ENCODE assay signal across 8 mouse cellular contexts in genomic region chr6:47757849-47758248, GRCm38 (mm10). TPM values are rescaled to one million over a fixed set of nuclear protein-coding genes. Genes with fewer than 3 reads are reported as not detected.
DNase-seq lines count a peak whose midpoint lies in the region; ATAC-seq and TF ChIP-seq lines count a peak whose summit lies in the region.
"Not testable (repeated sequence)": the region's sequence is repeated elsewhere in the genome, so short reads cannot be mapped to it uniquely, and the experiment has no call there.

No protein-coding gene starts in this region.

- DNase-seq in cerebellum, adult 9-11 months = peak; percentile 98
- peak; percentile 73 for DNase-seq in gastrocnemius, adult 18-20 months (ENCODE audit: low spot score)
- DNase-seq in hindbrain, embryonic 10.5 days (ENCODE audit: low spot score); limb, embryonic 14.5 days (ENCODE audit: low spot score): not testable (repeated sequence)
- peak; percentile 88 to 95 for DNase-seq in layer of hippocampus, adult 2 months (ENCODE audit: low spot score in 2 of 2)
- DNase-seq in right cerebral cortex, postnatal 36 days (ENCODE audit: low spot score in 2 of 2) = peak; percentile 47 to 76
- DNase-seq in urinary bladder, postnatal 14 days (ENCODE audit: low spot score) = peak; percentile 27

- not testable (repeated sequence) for H3K9ac ChIP-seq in limb, embryonic 14.5 days (ENCODE audit: low read depth, low read length, severe bottlenecking); midbrain, embryonic 12.5 days (replicated peaks)

- H3K9me3 ChIP-seq in hindbrain, embryonic 10.5 days; limb, embryonic 14.5 days (ENCODE audit: control insufficient read depth, low read length); midbrain, embryonic 12.5 days: not testable (repeated sequence)

- ATAC-seq in limb, embryonic 14.5 days (ENCODE audit: low FRiP score, low read depth); midbrain, embryonic 12.5 days (ENCODE audit: low FRiP score, low read depth): not testable (repeated sequence)

- not testable (repeated sequence) for H3K36me3 ChIP-seq in hindbrain, embryonic 10.5 days; limb, embryonic 14.5 days (ENCODE audit: control insufficient read depth, insufficient read depth, low read length); midbrain, embryonic 12.5 days

- TF ChIP-seq CTCF in layer of hippocampus, adult 2 months (conservative IDR thresholded peaks at IDR 0.05) = not testable (repeated sequence)

- H3K4me1 ChIP-seq in hindbrain, embryonic 10.5 days (replicated peaks); limb, embryonic 14.5 days (ENCODE audit: control insufficient read depth, insufficient read depth, low read length); midbrain, embryonic 12.5 days: not testable (repeated sequence)

- peak overlapping the region; percentile 40 for H3K4me3 ChIP-seq in hindbrain, embryonic 10.5 days
- H3K4me3 ChIP-seq in layer of hippocampus, adult 2 months; limb, embryonic 14.5 days (replicated peaks; ENCODE audit: low read length): not testable (repeated sequence)
- H3K4me3 ChIP-seq in midbrain, embryonic 12.5 days = peak overlapping the region; percentile 32

- H3K4me2 ChIP-seq in limb, embryonic 14.5 days (replicated peaks; ENCODE audit: low read depth, low read length, severe bottlenecking) = 0 out of 2 replicates have a peak overlapping the region, but pooled peaks have one; percentile 26
- H3K4me2 ChIP-seq in midbrain, embryonic 12.5 days (replicated peaks) = peak overlapping the region; percentile 47

- not testable (repeated sequence) for TF ChIP-seq POLR2A in limb, embryonic 14.5 days (IDR thresholded peaks at IDR 0.05; ENCODE audit: borderline replicate concordance, extremely low read depth, insufficient read depth, insufficient read length)

- not testable (repeated sequence) for H3K27ac ChIP-seq in hindbrain, embryonic 10.5 days; layer of hippocampus, adult 2 months; limb, embryonic 14.5 days (replicated peaks; ENCODE audit: low read depth, low read length); midbrain, embryonic 12.5 days (replicated peaks)

- not testable (repeated sequence) for H3K27me3 ChIP-seq in hindbrain, embryonic 10.5 days (ENCODE audit: insufficient read depth, poor library complexity, severe bottlenecking); limb, embryonic 14.5 days (ENCODE audit: control insufficient read depth, insufficient read depth, low read length); midbrain, embryonic 12.5 days

- 4% methylated on average over 21 of the region's 38 CpGs for WGBS in hindbrain, embryonic 10.5 days
- 6% methylated on average over 16 of the region's 38 CpGs for WGBS in limb, embryonic 14.5 days
- 11% methylated on average over 20 of the region's 38 CpGs for WGBS in midbrain, embryonic 12.5 days

RNA-seq across cellular contexts. Expression of gene Pdia4, which starts 55.4 kb away (rescaled TPM):
- 10 to 100 TPM; 10.2 to 14.4 TPM for total RNA-seq in gastrocnemius, adult 18-20 months (2021)
- polyA plus RNA-seq in hindbrain, embryonic 10.5 days (2016; fragmentation: Nextera tagmentation; extraction: Ambion mirVana) = 242 and 299 TPM in 2 replicates
- total RNA-seq in layer of hippocampus, adult 2 months (2021) = 10 to 100 TPM; 58.2 to 62.5 TPM
- 111 and 139 TPM in 2 replicates for polyA plus RNA-seq in limb, embryonic 14.5 days (2012; rRNA removed)
- polyA plus RNA-seq in limb, embryonic 14.5 days (2014; fragmentation: Nextera tagmentation; extraction: Ambion mirVana) = 243 and 256 TPM in 2 replicates
- 204 and 215 TPM in 2 replicates for polyA plus RNA-seq in midbrain, embryonic 12.5 days (2016; fragmentation: Nextera tagmentation; extraction: Ambion mirVana)
